Mouse (Mus musculus): Measurements from ENCODE around the gene Golph3.

DNA sequence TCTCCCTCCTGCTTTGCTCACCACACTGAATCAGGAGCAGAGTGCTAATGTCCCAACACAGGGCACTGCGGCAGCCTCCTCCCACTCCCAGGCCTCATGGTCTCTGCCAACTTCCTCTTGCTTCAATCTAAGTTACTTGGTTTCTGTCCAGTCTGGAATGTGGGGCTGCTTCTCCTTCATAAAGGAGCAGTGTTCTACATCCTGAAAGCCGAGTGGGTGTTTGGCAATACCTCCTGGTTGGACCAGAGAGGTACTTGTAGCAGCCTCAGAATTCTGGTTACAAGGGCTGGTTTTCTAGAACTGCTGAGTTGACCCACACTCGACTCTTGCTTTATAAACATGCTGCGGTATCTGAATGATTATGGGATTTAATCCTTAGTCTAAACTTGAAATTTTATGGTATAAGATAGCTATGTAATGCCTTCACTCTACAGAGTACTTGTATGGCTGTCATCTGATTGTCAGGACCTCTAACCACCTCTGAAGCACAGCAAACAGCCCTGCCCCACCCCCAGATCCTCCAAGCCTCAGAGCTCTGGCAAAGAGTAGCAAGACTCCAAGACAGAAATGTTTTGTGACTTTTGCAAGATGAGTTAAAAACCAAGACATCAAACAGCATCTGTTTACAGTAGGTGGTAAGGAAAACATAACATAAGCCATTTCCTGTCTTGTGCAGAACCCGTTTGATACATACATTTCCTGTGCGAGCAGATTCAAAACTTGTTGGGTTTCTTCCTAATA lies 36.3 kb upstream of the Golph3 start:
- TF ChIP-seq CTCF (IDR thresholded peaks at IDR 0.05; ENCODE audit: borderline replicate concordance, insufficient read depth, low read depth, low read length): no peak
- no peak for TF ChIP-seq POLR2A (IDR thresholded peaks at IDR 0.05; ENCODE audit: borderline replicate concordance, insufficient read depth, low read length)
